Mouse (Mus musculus) erythroblast, embryonic 14.5 days (primary cell): ENCODE results near the gene Vezt.

Experiments
- GATA1 ChIP-seq: IDR thresholded peaks from 2 replicates; pipeline ENCODE4 v1.6.1; 2012; ENCODE audit warnings: low read length, inconsistent platforms, mixed read lengths
- TAL1 ChIP-seq: IDR thresholded peaks from 3 replicates; pipeline ENCODE4 v1.6.1; 2012; ENCODE audit warnings: low read length, inconsistent platforms, mixed read lengths

GRCm38 (mm10) chr10:94080740-94081139 is 45.1 kb upstream of the Vezt start:
- TF ChIP-seq GATA1 (no peak), TAL1 (no peak)
